Mouse (Mus musculus) heart, adult 11 months (tissue): ENCODE data around the gene Gm5725.
"Not testable (repeated sequence)": the region's sequence is repeated elsewhere in the genome, so short reads cannot be mapped to it uniquely, and the experiment has no call there.

Experiments used
- DNase-seq: peaks from one replicate; pipeline ENCODE4 v3.0.0; 2022

Gene Gm5725

DNA sequence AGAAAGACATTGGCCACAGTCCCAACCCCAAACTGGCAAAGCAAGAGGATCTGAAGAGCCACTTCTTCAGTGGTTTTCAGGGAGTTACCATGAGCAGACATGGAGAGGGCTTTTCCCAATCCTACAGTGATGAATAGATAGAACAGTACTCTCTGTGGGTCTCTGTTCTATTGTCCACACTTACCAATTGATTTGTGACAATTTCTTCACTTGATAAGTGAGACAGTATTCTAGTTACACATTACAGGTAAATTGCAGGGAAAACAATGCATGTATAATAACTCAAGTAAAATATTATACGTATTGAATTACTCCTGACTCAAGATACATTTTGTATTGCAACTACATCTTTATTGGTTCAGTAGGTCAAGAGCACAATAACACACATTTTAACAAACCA lies at the start of gene Gm5725:
Gene Gm5725, minus strand, starts transcription at position 101 of the 400 bp plus-strand sequence.
- DNase-seq: not testable (repeated sequence)

DNA sequence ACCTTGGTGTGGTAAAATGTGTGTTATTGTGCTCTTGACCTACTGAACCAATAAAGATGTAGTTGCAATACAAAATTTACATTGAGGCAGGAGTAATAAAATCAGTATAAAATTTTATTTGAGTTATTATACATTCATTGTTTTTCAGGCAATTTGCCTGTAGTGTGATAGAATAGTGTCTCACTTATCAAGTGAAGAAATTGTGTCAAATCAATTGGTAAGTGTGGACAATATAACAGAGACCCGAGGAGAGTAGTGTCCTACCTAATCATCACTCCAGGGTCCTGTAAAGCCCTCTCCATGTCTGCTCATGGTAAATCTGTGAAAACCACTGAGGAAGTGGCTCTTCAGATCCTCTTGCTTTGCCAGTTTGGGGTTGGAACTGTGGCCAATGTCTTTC lies 12.0 kb downstream of the Gm5725 start, which contains the start of gene Vmn1r135:
Gene Vmn1r135, plus strand, starts transcription at position 301 of the 400 bp plus-strand sequence.
- DNase-seq: not testable (repeated sequence)

DNA sequence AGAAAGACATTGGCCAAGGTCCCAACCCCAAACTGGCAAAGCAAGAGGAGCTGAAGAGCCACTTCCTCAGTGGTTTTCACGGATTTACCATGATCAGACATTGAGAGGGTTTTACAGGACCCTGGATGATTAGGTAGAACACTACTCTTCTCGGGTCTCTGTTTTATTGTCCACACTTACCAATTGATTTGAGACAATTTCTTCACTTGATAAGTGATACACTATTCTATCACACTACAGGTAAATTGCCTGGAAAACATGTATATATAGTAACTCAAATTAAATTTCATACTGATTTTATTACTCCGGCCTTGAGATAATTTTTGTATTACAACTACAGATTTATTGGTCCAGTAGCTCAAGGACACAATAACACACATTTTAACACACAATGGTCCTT lies 47.4 kb downstream of the Gm5725 start, which contains the start of gene Gm4177:
Gene Gm4177, minus strand, starts transcription at position 101 of the 400 bp plus-strand sequence.
- not testable (repeated sequence) for DNase-seq
